Mouse (Mus musculus): ENCODE data around the gene Pfkfb1.

The Pfkfb1 gene

GRCm38 (mm10) chrX:150677505-150677904 lies 89.5 kb downstream of the Pfkfb1 start:
- no peak for DNase-seq (ENCODE audit: low spot score)

All from c-Kit-positive CD71-positive TER-119-positive erythroid progenitor cells, embryonic 14.5 days (primary cell).